Mouse (Mus musculus) E14TG2a.4 (cell line): ENCODE measurements around the gene Zswim1.

Experiments used
- H3K27me3 ChIP-seq: 2 replicates; pipeline ENCODE4 v1.6.1; 2014; ENCODE audit warnings: low read length, control low read depth; ENCODE audit not compliant: insufficient read depth
- H3K36me3 ChIP-seq: 2 replicates; pipeline ENCODE4 v1.6.1; 2014; ENCODE audit warnings: low read length, control low read depth; ENCODE audit not compliant: insufficient read depth
- H3K4me1 ChIP-seq: replicated peaks from 2 replicates; pipeline ENCODE4 v1.6.1; 2014; ENCODE audit warnings: low read depth, low read length, control low read depth
- H3K4me3 ChIP-seq: replicated peaks from 2 replicates; pipeline ENCODE4 v1.5.1; 2014; ENCODE audit warnings: mild to moderate bottlenecking, low read length
- H3K9me3 ChIP-seq: 2 replicates; pipeline ENCODE4 v1.6.1; 2014; ENCODE audit warnings: low read length, control low read depth
- CTCF ChIP-seq: conservative IDR thresholded peaks from 2 replicates; pipeline ENCODE4 v1.5.1; 2014; ENCODE audit warnings: low read length
- NANOG ChIP-seq: IDR thresholded peaks from 2 replicates; pipeline ENCODE4 v1.6.1; 2014; ENCODE audit warnings: borderline replicate concordance, low read length, mixed read lengths
- POU5F1 ChIP-seq: IDR thresholded peaks from 2 replicates; pipeline ENCODE4 v1.6.1; 2014; ENCODE audit warnings: low read length, borderline replicate concordance

Zswim1 gene

GRCm38 (mm10) chr2:164822636-164823165 is at the start of gene Zswim1:
Gene Zswim1, plus strand, starts transcription at chr2:164822686.
- Histone ChIP-seq H3K27me3 (no peaks in the 10 kb centered on the region), H3K4me3 (peak within 1 kb of the TSS; percentile 93), H3K9me3 (no peaks in the 10 kb centered on the region), H3K4me1 (peaks cover 89% of the 10 kb centered on the region), H3K36me3 (peaks cover 68% of the 10 kb centered on the region)
- no peak for TF ChIP-seq POU5F1
- TF ChIP-seq CTCF = no peak
- TF ChIP-seq NANOG = no peak

GRCm38 (mm10) chr2:164773229-164773988 is 49.1 kb upstream of the Zswim1 start:
- TF ChIP-seq CTCF (no peak), NANOG (no peak), POU5F1 (no peak)
- peaks cover 30% of the 10 kb centered on the region for H3K27me3 ChIP-seq
- peaks cover 44% of the 10 kb centered on the region for H3K36me3 ChIP-seq

GRCm38 (mm10) chr2:164773989-164774364 is 48.5 kb upstream of the Zswim1 start:
- H3K36me3 ChIP-seq = peaks cover 43% of the 10 kb centered on the region
- H3K27me3 ChIP-seq = peaks cover 36% of the 10 kb centered on the region
- peaks cover 57% of the 10 kb centered on the region for H3K4me1 ChIP-seq
- TF ChIP-seq NANOG (no peak), CTCF (no peak), POU5F1 (no peak)
- no peak overlapping the region for H3K4me3 ChIP-seq
- H3K9me3 ChIP-seq = no peaks in the 10 kb centered on the region

More at GRCm38 (mm10) chr2:164773229-164773988, 49.1 kb upstream of the Zswim1 start:
- H3K4me3 ChIP-seq = no peak overlapping the region
- H3K4me1 ChIP-seq = peaks cover 58% of the 10 kb centered on the region
- no peaks in the 10 kb centered on the region for H3K9me3 ChIP-seq

GRCm38 (mm10) chr2:164776130-164776529 is 46.4 kb upstream of the Zswim1 start:
- TF ChIP-seq NANOG = no peak
- no peak for TF ChIP-seq CTCF
- no peak for TF ChIP-seq POU5F1

GRCm38 (mm10) chr2:164776801-164777200 is 45.7 kb upstream of the Zswim1 start:
- Histone ChIP-seq H3K27me3 (peaks cover 43% of the 10 kb centered on the region), H3K36me3 (peaks cover 25% of the 10 kb centered on the region), H3K9me3 (no peaks in the 10 kb centered on the region), H3K4me1 (peaks cover 48% of the 10 kb centered on the region), H3K4me3 (peak overlapping the region; percentile 64)
- no peak for TF ChIP-seq NANOG
- TF ChIP-seq POU5F1 = no peak
- TF ChIP-seq CTCF = no peak

More at GRCm38 (mm10) chr2:164776130-164776529, 46.4 kb upstream of the Zswim1 start:
- Histone ChIP-seq H3K36me3 (peaks cover 32% of the 10 kb centered on the region), H3K27me3 (peaks cover 43% of the 10 kb centered on the region), H3K4me1 (peaks cover 55% of the 10 kb centered on the region), H3K9me3 (no peaks in the 10 kb centered on the region), H3K4me3 (peak overlapping the region; percentile 64; the same call in 1 of the 2 replicates)

- H3K4me3 ChIP-seq = peak overlapping the region; percentile 64
- peaks cover 42% of the 10 kb centered on the region for H3K4me1 ChIP-seq
- peaks cover 43% of the 10 kb centered on the region for H3K27me3 ChIP-seq
- H3K36me3 ChIP-seq = peaks cover 19% of the 10 kb centered on the region
- no peaks in the 10 kb centered on the region for H3K9me3 ChIP-seq
- TF ChIP-seq CTCF = no peak
- TF ChIP-seq POU5F1 = no peak
- no peak for TF ChIP-seq NANOG
Observed at GRCm38 (mm10) chr2:164777246-164778014, 45.1 kb upstream of the Zswim1 start.

- H3K4me3 ChIP-seq = 0 out of 2 replicates have a peak overlapping the region, but pooled peaks have one; percentile 64
- TF ChIP-seq NANOG (no peak), CTCF (no peak), POU5F1 (no peak)
- no peaks in the 10 kb centered on the region for H3K9me3 ChIP-seq
- H3K36me3 ChIP-seq = peaks cover 14% of the 10 kb centered on the region
- H3K4me1 ChIP-seq = peaks cover 37% of the 10 kb centered on the region
- H3K27me3 ChIP-seq = peaks cover 46% of the 10 kb centered on the region
Observed at GRCm38 (mm10) chr2:164778015-164778287, 44.5 kb upstream of the Zswim1 start.

- H3K27me3 ChIP-seq = peaks cover 46% of the 10 kb centered on the region
- H3K9me3 ChIP-seq = no peaks in the 10 kb centered on the region
- no peak for TF ChIP-seq NANOG
- no peak for TF ChIP-seq CTCF
- TF ChIP-seq POU5F1 = no peak
Observed at GRCm38 (mm10) chr2:164778809-164779208, 43.7 kb upstream of the Zswim1 start.

More at GRCm38 (mm10) chr2:164778809-164779208, 43.7 kb upstream of the Zswim1 start:
- Histone ChIP-seq H3K4me1 (peaks cover 28% of the 10 kb centered on the region), H3K4me3 (no peak overlapping the region), H3K36me3 (peaks cover 5% of the 10 kb centered on the region; the same call in 1 of the 2 replicates)
